Mouse (Mus musculus) regulatory T cell (primary cell): Measurements from ENCODE around the gene Ulk4.
"Not testable (repeated sequence)": the region's sequence is repeated elsewhere in the genome, so short reads cannot be mapped to it uniquely, and the experiment has no call there.

Experiments
- in situ Hi-C: fragments of 300-600 bp; cut with MboI, MseI; formaldehyde crosslinking; loops from one replicate; pipeline ENCODE4 v1.15.1; 2025; ENCODE audit warnings: high pct_unique_total_duplicates

The Ulk4 gene

DNA sequence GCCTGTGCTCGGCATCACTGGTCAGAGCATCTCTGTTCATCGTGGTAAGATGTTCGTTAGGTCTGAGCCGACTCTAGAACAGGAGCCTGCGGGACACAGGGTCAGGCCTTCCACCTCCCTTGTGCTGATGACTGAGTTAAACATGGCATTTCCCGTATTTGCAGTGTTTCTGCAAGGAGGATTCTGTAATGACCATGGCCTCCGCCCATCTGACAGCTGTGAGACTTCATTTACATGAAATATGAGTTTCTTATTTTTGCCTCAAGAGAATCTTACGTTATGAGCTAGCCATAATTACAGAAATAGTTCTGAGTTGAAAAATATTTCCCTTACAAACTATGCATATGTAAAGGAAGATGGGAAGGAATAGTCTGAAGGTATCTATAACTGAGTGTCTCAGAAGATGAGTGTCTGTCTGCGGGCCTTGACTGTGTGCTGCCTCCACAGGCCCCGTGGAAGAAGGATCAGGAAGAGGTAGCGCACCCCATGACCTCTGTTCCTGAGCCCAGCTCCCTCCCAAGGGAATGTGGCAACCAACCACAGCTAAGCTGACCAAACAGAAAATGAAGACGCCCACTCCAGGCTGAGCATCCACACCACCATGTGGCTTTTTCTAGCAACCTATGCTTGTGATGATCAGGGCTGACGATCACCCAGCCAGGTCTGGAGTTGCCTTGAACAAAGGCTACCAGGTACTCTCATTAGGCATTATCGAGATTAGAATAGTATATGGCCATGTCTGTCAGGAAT lies 212.2 kb downstream of the Ulk4 start:
- in situ Hi-C loops = no loop called here

DNA sequence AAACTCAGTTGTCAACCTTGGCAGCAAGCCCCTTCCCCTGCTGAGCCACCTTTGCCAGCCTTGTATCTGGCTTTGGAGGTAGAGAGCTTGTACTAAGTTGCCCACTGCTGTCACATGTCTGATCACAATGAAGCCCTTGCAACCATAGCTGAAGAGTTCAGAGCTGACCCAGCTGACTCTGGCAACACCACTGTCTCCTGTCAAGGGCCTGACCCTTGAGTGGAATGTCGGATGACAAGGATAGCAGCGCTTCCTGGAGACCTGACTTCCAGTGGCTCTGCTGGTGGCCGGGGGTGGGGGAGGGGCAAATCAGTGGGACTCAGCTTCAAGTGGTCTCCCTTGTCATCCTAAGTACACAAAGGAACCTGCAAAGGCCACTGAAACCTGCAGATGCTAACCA lies 214.3 kb downstream of the Ulk4 start:
- in situ Hi-C loops = no loop called here

DNA sequence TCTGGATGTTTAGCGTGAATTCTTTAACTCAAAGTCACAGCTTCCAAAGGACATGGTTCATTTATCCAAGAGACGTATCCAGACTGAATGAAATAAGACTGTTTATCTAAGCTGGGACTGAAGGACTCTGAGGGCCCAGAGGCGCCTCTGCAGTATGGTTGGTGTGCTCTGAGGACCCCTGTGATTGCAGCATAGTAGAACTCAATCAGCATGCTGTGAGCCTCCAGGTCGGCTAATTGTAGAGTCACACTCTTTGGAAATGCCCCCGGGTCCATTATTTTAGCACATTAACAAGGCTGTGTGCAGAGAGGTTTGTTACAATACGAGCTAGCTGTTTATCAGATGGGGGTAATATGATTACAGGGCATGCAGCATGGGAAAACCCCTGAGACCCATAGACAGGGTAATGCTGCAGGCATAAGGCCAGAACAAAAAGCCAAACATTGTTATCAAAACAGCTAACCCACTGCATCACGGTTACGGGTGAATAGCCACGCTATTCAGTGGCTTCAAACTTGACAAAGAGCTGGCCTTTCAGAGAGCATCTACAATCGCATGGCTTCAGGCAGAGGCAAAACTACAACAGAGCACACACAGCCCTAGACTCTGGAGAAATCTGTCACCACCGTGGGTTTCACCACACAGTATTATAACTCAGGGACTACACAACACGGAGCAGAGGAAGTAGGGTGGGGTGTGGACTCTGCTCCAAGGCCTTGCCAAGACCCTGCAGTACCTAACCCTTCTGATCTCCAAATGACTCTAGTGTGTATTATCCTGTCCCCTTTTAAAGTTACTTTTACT lies 215.0 kb downstream of the Ulk4 start:
- in situ Hi-C loops = no loop called here

DNA sequence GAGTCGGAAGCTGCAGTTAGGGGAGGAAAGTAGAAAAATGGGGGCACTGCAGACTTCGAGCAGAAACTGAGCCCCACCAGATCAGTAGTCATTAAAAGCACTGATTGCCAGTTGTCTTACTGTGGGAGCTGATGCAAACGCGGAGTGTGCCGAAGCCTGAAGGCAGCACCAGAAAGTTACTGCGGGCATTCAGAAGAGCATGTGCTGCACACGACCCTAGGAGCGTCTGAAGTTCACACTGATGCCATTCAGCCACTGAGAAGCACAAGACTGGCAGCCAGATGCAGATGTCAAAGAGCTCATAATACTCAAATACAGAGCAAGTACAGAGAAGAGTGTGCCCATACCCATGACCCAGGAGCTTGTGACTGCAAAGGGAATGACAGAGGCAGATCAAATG lies 216.7 kb downstream of the Ulk4 start:
- in situ Hi-C loops = no loop called here

DNA sequence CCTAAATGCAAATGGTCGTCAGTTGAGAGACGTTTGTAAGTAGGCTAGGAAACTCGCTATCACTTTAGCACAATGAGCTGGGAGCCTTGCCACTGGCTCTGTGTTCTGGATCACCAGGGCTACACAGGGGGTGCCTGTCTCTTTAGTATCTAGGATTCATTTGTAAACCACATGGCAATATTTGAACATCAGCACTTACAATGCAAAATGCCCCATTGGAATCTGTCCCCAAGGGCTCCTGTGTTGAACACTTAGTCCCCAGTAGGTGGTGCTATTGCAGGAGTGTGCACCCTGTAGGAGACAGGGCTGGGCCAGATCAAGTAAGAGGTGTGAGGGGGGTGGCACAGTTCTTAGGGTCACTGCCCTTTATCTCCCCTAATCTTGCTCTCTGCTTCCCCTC lies 217.7 kb downstream of the Ulk4 start:
- in situ Hi-C loops = no loop called here

DNA sequence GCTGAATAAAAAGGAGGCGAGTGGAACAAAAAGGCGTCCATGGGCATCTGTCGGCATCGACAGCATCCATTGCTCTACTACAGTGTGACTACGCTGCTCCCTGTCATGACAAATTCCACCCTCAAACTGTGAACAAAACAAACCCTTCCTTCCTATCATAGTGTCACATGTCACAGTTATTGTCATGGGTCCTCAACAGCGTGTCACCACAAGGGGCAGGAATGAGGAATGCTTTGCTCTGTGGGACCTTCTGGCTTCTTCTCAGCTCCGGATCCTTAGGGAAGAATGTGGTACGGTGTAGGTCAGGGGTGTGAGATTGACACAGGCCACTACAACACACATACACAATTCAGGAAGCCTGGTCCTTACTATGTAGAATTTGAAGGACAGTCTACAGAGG lies 218.5 kb downstream of the Ulk4 start:
- in situ Hi-C loops = no loop called here

DNA sequence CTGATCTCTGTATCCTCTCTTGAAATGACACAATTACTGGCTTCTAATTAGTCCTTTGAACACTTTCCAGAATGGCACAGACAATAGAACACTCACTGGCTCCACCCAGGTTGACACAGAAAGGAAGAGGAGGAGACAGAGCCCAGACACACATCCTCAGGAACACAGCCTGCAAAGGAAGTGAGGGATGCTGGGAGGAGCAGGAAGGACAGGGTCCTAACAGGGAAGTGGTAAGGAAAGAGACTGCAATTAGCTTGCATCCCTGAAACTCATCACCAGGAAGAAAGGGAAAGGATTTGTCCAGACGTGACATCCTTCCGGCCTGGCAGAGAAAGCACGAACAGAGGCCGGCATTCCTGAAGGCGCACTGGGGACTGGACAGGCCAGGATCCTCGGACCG lies 218.9 kb downstream of the Ulk4 start:
- in situ Hi-C loops = no loop called here

DNA sequence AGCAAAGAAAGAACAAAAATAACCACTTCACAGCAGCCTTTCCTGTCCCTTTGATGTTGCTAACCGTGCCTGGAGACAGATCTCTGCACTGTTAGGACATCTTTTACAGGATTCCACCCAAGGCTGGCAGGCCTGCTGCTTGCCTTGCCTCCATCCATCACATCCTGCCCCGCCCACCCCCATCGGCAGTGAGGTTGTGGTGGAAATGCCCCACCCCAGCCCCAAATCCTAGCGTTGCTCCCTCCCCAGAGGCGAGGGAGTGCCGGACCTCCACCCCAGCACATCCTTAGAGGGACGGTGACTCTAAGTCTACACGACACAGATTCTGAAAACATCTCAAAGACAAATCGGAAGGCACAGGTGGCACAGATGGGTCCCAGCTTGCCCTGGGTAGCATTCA lies 219.6 kb downstream of the Ulk4 start:
- in situ Hi-C loops = no loop called here

DNA sequence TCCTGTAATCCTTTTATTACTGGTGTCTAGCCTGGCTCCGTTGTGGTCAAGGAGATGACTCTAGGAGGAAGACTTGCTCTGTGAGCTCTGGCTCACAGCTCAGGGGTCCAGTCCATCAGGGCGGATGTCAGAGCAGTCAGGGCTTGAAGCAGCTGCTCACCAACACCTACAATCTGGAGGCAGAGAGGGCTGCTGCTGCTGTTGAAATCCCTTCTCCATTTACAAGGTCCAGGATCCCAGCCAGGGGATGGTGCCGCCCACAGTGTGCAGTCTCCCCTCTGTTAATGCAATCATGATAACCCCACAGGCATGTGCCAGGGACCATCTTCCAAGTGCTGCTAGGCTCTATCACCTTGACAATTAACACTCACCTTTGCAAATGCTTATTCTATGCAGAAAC lies 220.5 kb downstream of the Ulk4 start:
- in situ Hi-C loops = no loop called here

DNA sequence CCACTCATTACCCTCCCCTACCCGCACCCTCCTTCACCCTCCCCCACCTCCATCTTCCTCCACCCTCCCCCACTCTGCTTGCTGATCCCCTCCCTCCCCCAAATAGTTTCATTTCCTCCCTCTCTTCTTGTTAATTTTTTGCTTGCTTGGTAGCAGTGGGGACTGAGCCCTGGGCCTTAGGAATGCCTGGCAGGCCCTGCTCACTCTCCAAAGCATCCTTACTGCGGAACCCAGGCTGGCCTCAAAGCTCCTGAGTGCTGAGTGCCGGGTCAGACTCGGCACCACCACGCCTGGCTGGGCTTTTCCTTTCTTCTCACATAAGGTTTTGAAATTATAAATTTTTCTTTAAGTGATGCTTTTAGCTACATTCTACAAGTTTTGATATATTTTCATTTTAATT lies 221.0 kb downstream of the Ulk4 start:
- in situ Hi-C loops = no loop called here

DNA sequence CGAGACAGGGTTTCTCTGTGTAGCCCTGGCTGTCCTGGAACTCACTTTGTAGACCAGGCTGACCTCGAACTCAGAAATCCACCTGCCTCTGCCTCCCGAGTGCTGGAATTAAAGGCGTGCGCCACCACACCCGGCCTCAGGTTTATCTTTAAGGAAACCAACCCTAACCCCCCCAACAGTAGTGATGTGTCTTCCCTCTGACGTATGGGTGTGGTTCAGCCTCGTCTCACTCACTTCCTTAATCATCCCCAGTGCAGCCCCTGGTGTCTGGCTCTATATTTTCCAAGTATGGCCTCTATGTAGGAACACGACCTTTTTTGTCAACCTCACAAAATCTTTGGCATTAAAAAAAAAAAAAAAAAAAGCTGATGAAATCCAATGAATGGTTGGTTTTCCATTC lies 231.3 kb downstream of the Ulk4 start:
- in situ Hi-C loops = not testable (repeated sequence)

DNA sequence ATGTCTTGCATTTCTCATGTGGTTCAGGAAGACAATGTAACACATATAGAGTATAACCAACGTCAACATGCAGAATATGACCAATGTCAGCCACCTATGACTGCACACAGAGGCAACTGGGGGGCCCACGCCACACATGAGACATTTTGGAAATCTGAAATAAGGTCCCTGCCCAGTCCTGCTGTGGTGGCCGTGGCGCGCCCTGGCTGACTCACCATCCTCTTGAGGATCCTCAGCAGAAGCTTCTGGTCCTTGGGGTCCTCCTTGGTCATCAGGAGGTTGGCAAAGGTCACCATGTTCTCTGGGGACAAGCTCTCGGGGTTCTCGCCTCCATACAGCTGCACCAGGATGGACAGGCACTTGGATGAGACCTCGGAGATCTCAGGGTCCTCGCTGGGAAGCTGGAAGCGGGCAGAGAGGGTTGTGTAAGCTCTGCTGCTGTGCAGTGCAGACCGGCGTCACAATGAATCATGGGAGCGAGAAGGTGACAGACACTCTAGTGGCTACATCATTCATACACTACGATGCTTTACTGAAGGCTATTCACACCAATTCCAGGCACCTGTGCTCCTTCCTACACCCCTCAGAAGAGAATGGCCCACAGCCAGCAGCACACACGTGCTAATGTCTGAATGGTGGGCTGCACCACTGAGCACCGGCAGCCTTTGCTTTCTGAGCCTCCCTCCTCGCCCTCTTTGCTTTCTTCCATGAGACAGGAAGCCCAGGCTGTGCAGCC lies 232.4 kb downstream of the Ulk4 start:
- in situ Hi-C loops = no loop called here

DNA sequence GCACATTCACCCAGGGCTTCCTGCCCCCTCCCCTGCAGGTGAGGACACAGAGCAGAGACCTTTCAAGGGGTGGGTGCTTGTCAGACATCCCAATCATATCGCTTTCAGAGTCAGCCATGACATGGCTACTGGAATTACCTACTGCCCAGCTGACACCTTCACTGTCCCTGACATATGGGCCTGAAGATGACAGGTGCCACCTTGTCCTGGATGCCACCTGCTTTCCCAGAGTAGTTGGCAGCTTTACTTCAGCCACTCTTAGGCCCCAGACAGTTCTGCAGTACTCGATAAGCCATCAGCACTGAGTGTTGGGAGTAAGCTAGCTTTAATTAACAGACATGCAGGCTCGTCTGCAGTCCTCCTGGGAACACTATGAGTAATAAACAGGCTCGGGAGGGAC lies 234.0 kb downstream of the Ulk4 start:
- in situ Hi-C loops = no loop called here

DNA sequence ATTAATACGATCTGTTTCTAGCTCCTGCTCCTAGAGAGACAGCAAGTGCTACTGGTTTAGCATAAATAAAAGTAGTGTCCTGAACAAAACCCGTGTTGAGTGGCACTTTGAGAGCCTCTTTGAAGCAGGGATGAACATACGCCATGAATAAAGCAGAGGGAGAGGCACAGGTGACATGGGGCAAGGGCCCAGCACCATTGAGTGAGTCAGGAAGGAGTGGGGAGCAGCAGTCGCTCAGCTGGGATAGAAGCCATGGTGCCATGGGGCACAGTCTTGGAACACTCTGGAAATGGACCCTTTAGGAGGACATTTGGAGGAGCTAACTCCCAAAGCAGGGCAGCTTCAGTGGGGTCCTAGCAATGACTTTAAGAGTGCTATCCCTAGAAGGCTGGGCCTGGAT lies 238.6 kb downstream of the Ulk4 start:
- in situ Hi-C loops = no loop called here

DNA sequence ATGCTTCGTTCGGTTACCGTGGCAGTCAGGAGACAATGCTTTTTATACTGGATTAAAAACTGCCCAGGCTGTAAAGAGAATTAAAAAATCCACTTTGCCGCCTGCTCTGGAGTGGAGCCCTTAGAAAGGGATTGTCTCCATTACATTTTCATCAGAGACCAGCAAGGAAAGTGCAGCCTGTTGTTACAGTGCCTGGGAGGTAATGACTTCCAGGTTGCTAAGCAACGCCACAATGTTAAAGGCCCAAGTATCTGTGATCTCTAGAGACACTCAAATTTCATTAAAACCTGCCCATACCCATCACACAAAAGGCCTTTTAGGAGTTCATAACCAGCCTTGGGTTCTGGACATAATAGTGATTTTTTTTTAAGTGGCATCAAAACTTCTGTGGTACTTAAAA lies 239.0 kb downstream of the Ulk4 start:
- in situ Hi-C loops = no loop called here

DNA sequence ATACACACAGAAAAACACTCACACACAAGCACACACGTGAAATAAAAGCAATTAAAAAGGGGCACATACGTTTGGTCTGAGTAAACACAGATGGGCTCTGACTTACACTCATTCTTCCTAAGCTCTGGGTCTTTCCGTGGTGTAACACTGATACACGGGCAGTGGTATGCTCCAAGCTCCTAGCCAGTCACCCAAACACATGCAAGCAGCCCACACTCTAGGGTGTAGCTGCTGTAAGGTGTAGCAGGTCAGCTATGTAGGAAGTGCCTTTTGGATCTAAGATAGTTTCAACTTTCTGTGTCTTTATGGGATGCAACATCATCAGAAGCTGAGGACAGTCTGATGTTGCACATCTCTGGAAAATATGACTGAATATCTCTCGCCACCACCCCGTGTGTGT lies 241.7 kb downstream of the Ulk4 start:
- in situ Hi-C loops = no loop called here

DNA sequence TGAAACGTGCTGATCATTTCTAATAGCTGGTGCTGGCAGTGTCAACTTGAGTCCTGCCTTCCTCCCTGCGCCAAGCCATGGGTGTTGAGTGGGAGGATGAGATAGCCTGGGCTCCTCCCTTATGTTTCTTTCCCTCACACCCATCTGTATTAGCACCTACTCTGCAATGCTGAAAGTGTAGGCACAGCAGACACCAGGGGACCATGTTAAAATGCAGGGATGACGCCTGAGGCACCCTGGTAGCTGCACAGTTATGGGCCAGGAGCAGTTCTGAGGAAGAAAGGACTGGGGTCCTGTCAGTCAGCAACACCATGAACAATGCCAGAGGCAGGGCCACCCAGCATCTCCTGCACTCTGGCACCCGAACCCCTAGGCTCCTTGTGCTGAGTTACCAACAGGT lies 243.4 kb downstream of the Ulk4 start:
- in situ Hi-C loops = no loop called here

DNA sequence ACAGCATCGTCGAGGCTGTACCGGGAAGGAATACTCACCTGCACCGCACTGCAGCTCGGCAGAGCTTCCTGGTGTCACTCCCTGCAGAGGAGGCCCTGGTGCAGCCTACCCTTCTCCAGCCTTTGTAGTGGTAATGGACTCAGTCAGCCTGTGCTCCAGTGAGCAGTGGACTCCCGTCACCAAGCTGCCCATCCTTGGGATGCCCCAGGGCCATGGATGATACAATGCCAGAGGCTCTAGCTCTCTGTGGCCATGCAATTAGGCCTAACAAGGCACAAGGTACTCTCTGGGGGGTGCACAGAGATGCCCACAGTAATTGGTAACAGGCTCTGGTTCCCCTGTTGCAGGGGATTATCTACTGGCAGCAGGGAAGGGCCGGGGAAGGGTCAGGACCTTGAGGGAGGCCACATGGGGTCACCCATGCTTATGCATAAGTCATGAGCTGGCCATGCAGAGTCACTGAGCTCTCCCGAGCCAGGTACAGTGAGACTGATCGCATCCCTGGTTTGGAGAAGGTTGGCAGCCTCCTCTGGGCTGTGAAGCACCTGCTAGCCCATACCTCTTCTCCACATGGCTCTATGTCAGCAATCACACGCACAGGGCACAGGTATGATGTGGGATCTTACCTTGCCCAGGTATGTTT lies 244.6 kb downstream of the Ulk4 start:
- in situ Hi-C loops = no loop called here

DNA sequence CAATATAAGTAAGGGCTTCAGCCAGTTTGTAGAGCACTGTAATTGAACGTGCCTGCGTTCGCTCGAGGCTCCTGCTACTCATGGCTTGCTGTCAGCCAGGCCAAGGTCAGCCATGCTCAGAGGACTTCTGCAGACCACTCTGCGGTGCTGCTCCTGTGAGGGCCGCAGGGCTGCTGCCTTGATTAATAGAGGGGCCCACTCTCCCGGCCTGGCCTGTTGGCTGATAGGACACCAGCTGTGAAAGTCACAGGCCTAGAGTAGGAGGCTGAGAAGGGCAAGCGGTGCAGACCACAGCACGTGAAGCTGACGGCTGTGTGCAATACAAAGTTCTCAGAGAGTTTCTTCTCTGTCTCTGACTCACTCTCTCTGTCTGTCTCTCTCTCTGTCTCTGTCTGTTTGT lies 246.0 kb downstream of the Ulk4 start:
- in situ Hi-C loops = no loop called here

DNA sequence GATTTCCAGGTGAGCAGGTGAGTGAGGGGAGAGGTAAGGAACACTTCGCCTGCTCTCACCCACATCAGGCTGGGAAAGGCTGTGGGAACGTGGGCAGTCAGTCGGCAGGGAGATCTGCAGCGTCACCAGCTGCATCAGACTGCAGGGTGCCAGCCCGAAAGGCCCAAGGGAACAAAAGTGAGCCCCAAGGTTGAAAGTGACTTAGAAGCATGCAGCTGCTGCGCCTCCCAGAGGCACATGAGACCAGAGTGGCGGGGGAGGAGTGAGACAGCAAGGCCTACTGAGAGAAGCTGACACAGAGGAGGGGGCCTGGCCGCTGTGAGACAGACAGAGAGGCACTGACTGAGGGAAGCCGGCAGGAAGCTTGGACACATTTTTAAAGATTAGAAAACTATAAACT lies 247.2 kb downstream of the Ulk4 start:
- in situ Hi-C loops = no loop called here

DNA sequence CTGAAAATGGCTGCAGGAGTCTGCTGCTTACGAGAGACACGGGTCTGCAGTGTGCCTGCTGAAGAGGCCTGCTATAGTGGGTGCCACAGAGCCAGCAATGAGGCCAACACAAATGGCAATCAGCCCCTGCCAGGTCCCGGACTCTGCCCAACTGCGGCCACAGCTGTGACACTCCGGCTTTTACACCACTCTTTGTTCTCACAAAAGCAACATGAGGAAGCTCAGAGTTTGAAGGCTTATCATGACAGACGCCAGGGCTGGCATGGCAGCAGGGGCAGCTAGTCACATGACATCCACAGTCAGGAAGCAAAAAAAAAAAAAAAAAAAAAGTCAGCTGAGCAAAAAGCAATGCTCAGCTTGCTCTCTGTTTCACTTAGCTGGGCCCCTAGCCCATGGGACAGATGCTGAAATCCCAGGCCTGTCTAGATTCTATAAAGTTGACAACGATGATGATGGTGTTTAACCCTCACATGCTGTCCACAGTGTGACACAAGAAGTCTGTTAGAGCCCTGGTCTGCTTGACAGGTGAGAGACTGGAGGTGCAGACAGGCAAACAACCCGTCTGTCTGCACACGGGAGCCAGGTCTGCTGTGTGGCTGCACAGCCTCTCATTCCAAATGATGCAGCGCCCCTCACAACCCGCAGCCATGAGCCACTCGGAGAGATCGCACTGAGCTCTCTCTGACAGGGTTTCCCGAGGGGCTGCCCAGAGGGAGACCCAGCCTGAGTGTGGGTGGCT lies 253.3 kb downstream of the Ulk4 start:
- in situ Hi-C loops = no loop called here

DNA sequence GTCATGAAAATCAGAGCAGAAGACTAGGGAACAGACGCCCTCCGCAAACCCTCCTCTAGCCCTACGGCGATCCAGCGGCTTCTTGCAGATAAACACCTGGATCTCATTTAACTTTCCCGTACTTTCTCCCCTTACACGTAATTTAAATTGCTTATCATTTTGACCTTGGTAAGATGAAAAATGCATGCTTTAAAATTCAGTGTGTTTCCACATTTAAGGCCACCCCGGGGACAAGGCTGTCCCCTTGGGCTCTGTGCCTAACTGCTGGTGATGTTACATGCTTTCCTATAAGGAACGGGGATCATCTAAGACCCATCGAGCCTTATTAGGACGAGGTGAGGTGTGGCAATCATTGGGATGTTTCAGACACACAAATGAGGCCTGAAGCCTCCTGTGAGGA lies 256.6 kb downstream of the Ulk4 start:
- in situ Hi-C loops = no loop called here
